Mouse (Mus musculus): ENCODE measurements around the gene Gm2022. TPM values are rescaled to one million over a fixed set of nuclear protein-coding genes. Genes with fewer than 3 reads are reported as not detected.

Gm2022 gene
- polyA plus RNA-seq, 1 experiment from 2014 or later, result not detected

Other genes starting within 250 kb of the Gm2022 start
- not detected in 2 replicates for gene Gm21319, start 119.6 kb upstream of the Gm2022 start, polyA plus RNA-seq (2014; fragmentation: Nextera tagmentation; extraction: Ambion mirVana)
- not detected in 2 replicates for gene Gm21936, start 99.9 kb upstream of the Gm2022 start, polyA plus RNA-seq (2014; fragmentation: Nextera tagmentation; extraction: Ambion mirVana)
- not detected in 2 replicates for gene BB287469, start 78.8 kb upstream of the Gm2022 start, polyA plus RNA-seq (2014; fragmentation: Nextera tagmentation; extraction: Ambion mirVana)
- gene Gm2001, start 53.0 kb upstream of the Gm2022 start, polyA plus RNA-seq (2014; fragmentation: Nextera tagmentation; extraction: Ambion mirVana), result not detected in 2 replicates
- gene Gm2016, start 21.3 kb upstream of the Gm2022 start, polyA plus RNA-seq (2014; fragmentation: Nextera tagmentation; extraction: Ambion mirVana), result not detected in 2 replicates
- gene Gm2035, start 24.5 kb downstream of the Gm2022 start, polyA plus RNA-seq (2014; fragmentation: Nextera tagmentation; extraction: Ambion mirVana), result not detected in 2 replicates
- gene Gm2042, start 58.7 kb downstream of the Gm2022 start, polyA plus RNA-seq (2014; fragmentation: Nextera tagmentation; extraction: Ambion mirVana), result not detected in 2 replicates
- not detected in 2 replicates for gene Gm2075, start 116.5 kb downstream of the Gm2022 start, polyA plus RNA-seq (2014; fragmentation: Nextera tagmentation; extraction: Ambion mirVana)
- not detected in 2 replicates for gene Gm6803, start 123.4 kb downstream of the Gm2022 start, polyA plus RNA-seq (2014; fragmentation: Nextera tagmentation; extraction: Ambion mirVana)
- not detected in 2 replicates for gene Gm2056, start 131.6 kb downstream of the Gm2022 start, polyA plus RNA-seq (2014; fragmentation: Nextera tagmentation; extraction: Ambion mirVana)
- gene Gm16368, start 188.3 kb downstream of the Gm2022 start, polyA plus RNA-seq (2014; fragmentation: Nextera tagmentation; extraction: Ambion mirVana), result not detected in 2 replicates

All from embryonic facial prominence, embryonic 14.5 days (tissue).